Mouse (Mus musculus): ENCODE measurements at regions not wholly inside any gene's neighbourhood (a gene's known extent, or its start where the extent isn't known, plus 50 kb on each side); places are given as distances from the start of the nearest gene placed in this dataset.

- TF ChIP-seq CTCF (IDR thresholded peaks at IDR 0.05; ENCODE audit: low read depth, low read length) (no peak), EP300 (IDR thresholded peaks at IDR 0.05; ENCODE audit: insufficient read depth, low read depth, low read length) (no peak), POLR2A (IDR thresholded peaks at IDR 0.05; ENCODE audit: insufficient read depth, low read length) (no peak)
Measured at GRCm38 (mm10) chr6:81611980-81612379, 311.5 kb upstream of the Gcfc2 start.

Measured in ES-Bruce4 (cell line).